ENCODE assay signal across 11 mouse cellular contexts in genomic region chr17:51477810-51478209, GRCm38 (mm10).
DNase-seq lines count a peak whose midpoint lies in the region; ATAC-seq and TF ChIP-seq lines count a peak whose summit lies in the region.
"Had no signal": no experiment of that assay in that cellular context is flagged by ENCODE, and none has a peak within 500 bp of the region (broad histone marks: within the 10 kb centered on the region; RNA-seq: fewer than 3 reads in every experiment).

No protein-coding gene starts in this region.

- peak overlapping the region; percentile 54 for H3K27ac ChIP-seq in heart, adult 2 months
- H3K27ac ChIP-seq in liver, embryonic 14.5 days: no peak overlapping the region
- H3K27ac ChIP-seq: lung, embryonic 15.5 days had no signal

- peak; percentile 39 for TF ChIP-seq CTCF in heart, adult 2 months (IDR thresholded peaks at IDR 0.05)
- TF ChIP-seq CTCF in liver, embryonic 14.5 days (IDR thresholded peaks at IDR 0.05; ENCODE audit: low read depth): peak; percentile 30; the same call in 1 of the 2 replicates

- H3K9ac ChIP-seq in heart, adult 2 months (ENCODE audit: low read depth, low read length): 0 out of 2 replicates have a peak overlapping the region, but pooled peaks have one; percentile 24
- H3K9ac ChIP-seq in liver, embryonic 14.5 days (replicated peaks): no peak overlapping the region
- H3K9ac ChIP-seq: lung, embryonic 15.5 days had no signal

- no peaks in the 10 kb centered on the region for H3K36me3 ChIP-seq in heart, adult 2 months (ENCODE audit: control insufficient read depth, insufficient read depth, low read length)
- H3K36me3 ChIP-seq in liver, embryonic 14.5 days (replicated peaks; ENCODE audit: control insufficient read depth, insufficient read depth, low read depth): no peaks in the 10 kb centered on the region
- H3K36me3 ChIP-seq: lung, embryonic 15.5 days had no signal

- WGBS in heart, adult 2 months: 54% methylated on average over 7 of the region's 7 CpGs
- 76% methylated on average over 7 of the region's 7 CpGs for WGBS in liver, embryonic 14.5 days (ENCODE audit: insufficient replicate concordance)

- no peaks in the 10 kb centered on the region for H3K27me3 ChIP-seq in heart, adult 2 months (ENCODE audit: control insufficient read depth, insufficient read depth, low read length)
- no peaks in the 10 kb centered on the region for H3K27me3 ChIP-seq in liver, embryonic 14.5 days (ENCODE audit: control insufficient read depth, insufficient read depth, low read length)
- H3K27me3 ChIP-seq: CH12.LX; lung, embryonic 15.5 days had no signal

- H3K4me3 ChIP-seq in heart, adult 2 months: no peak overlapping the region
- no peak overlapping the region for H3K4me3 ChIP-seq in liver, embryonic 14.5 days (ENCODE audit: insufficient read depth in 1 of 2, low read depth in 2 of 2, low read length in 2 of 2)
- H3K4me3 ChIP-seq: lung, embryonic 15.5 days had no signal

- no peaks in the 10 kb centered on the region for H3K9me3 ChIP-seq in liver, embryonic 14.5 days (ENCODE audit: control insufficient read depth, low read length)
- H3K9me3 ChIP-seq: lung, embryonic 15.5 days had no signal

- intact Hi-C loops in heart, adult 2 months (cut with DNase I): no loop called here
- intact Hi-C loops in gastrocnemius, postnatal 14 days (cut with DNase I; ENCODE audit: low total_unique reads): no loop called here

- peaks cover 2% of the 10 kb centered on the region for H3K4me1 ChIP-seq in heart, adult 2 months (ENCODE audit: control insufficient read depth, insufficient read depth, low read length)
- H3K4me1 ChIP-seq in liver, embryonic 14.5 days (replicated peaks; ENCODE audit: control insufficient read depth in 2 of 2, insufficient read depth in 2 of 2, low read length in 1 of 2): no peaks in the 10 kb centered on the region
- H3K4me1 ChIP-seq: lung, embryonic 15.5 days had no signal

- no peak for TF ChIP-seq POLR2A in heart, adult 2 months (IDR thresholded peaks at IDR 0.05; ENCODE audit: insufficient read depth, low read depth, low read length)

- no peak for ATAC-seq in liver, embryonic 14.5 days (ENCODE audit: insufficient read depth)

- H3K79me2 ChIP-seq in heart, adult 2 months (replicated peaks; ENCODE audit: control insufficient read depth, insufficient read depth, low read length): no peaks in the 10 kb centered on the region

- TF ChIP-seq EP300 in heart, adult 2 months (IDR thresholded peaks at IDR 0.05; ENCODE audit: insufficient read depth, low read depth, low read length): no peak
- TF ChIP-seq EP300 in liver, embryonic 14.5 days (IDR thresholded peaks at IDR 0.05; ENCODE audit: low read depth): no peak

- peak; percentile 6 to 17 for DNase-seq in heart, adult 2 months
- DNase-seq in heart, adult 8-10 months (ENCODE audit: low spot score): no peak
- DNase-seq in liver, embryonic 14.5 days (ENCODE audit: low read depth in 3 of 3, low spot score in 3 of 3): no peak
- DNase-seq in liver (no peak), NIH3T3 (ENCODE audit: low read depth) (peak; percentile 6)
- peak; percentile 27 for DNase-seq in gastrocnemius, postnatal 14 days
- no peak for DNase-seq in spleen, postnatal 4 days (ENCODE audit: low spot score in 2 of 2)
- DNase-seq in urinary bladder, adult 18-20 months (ENCODE audit: low spot score in 2 of 2): no peak
- DNase-seq: kidney, adult 8-10 months had no signal

- no peak overlapping the region for H3K4me2 ChIP-seq in liver, embryonic 14.5 days (ENCODE audit: low read depth)
- H3K4me2 ChIP-seq: lung, embryonic 15.5 days had no signal

Comparison
In these comparisons a context has a peak if more than half of its experiments do, and no peak if none do; other contexts are left out.
1. DNase-seq: peak in heart, adult 2 months (2 of 2), NIH3T3 (single experiment) and gastrocnemius, postnatal 14 days (single experiment); none in heart, adult 8-10 months (single experiment), liver, embryonic 14.5 days (0 of 3), liver (single experiment), spleen, postnatal 4 days (0 of 2) and urinary bladder, adult 18-20 months (0 of 2).